Mouse (Mus musculus) C2C12 (cell line): ENCODE results near the gene Kcnip1.

Source experiments
- CEBPB ChIP-seq: IDR thresholded peaks from one replicate; pipeline ENCODE4 v1.6.1; 2011; ENCODE audit warnings: low read depth, mild to moderate bottlenecking, control low read depth, moderate library complexity
- CTCF ChIP-seq: IDR thresholded peaks from one replicate; pipeline ENCODE4 v1.5.1; 2011; ENCODE audit not compliant: control insufficient read depth, insufficient read depth, insufficient read length
- USF1 ChIP-seq: IDR thresholded peaks from one replicate; pipeline ENCODE4 v1.6.1; 2011; ENCODE audit warnings: low read depth, mild to moderate bottlenecking, control low read depth, moderate library complexity

GRCm38 (mm10) chr11:33816020-33816419, 176.9 kb downstream of the Kcnip1 start:
- TF ChIP-seq CTCF (no peak), USF1 (no peak), CEBPB (no peak)
